Mouse (Mus musculus): ENCODE measurements around the gene Zfp184. TPM values are rescaled to one million over a fixed set of nuclear protein-coding genes. Genes with fewer than 3 reads are reported as not detected.

Zfp184 gene
- polyA plus RNA-seq, 1 experiment from 2014 or later = 25.7 TPM

- DNase-seq (ENCODE audit: low spot score) (peak; percentile 65), ATAC-seq (ENCODE audit: low FRiP score) (no peak)
- H3K27me3 ChIP-seq (ENCODE audit: control insufficient read depth, insufficient read depth, low read length) = no peaks in the 10 kb centered on the region
- no peak overlapping the region for H3K9ac ChIP-seq (ENCODE audit: low read depth, low read length)
- 7% methylated on average over 28 of the region's 28 CpGs for WGBS
- H3K9me3 ChIP-seq (ENCODE audit: control insufficient read depth, low read length) = no peaks in the 10 kb centered on the region
- 0 out of 2 replicates have a peak overlapping the region, but pooled peaks have one; percentile 13 for H3K4me2 ChIP-seq (replicated peaks; ENCODE audit: low read depth, low read length)
- no peaks in the 10 kb centered on the region for H3K4me1 ChIP-seq (replicated peaks; ENCODE audit: control insufficient read depth, insufficient read depth, low read length)
- H3K4me3 ChIP-seq (ENCODE audit: low read depth, low read length) = no peak overlapping the region; the same call in 1 of the 2 replicates
- H3K36me3 ChIP-seq (ENCODE audit: control insufficient read depth, insufficient read depth, low read length) = no peaks in the 10 kb centered on the region
- H3K27ac ChIP-seq (ENCODE audit: low read depth, low read length) = no peak overlapping the region
These were observed 11.0 kb upstream of the Zfp184 start for GRCm38 (mm10) chr13:21933626-21934548.

- no peak overlapping the region for H3K4me2 ChIP-seq (replicated peaks; ENCODE audit: low read depth, low read length)
- H3K4me1 ChIP-seq (replicated peaks; ENCODE audit: control insufficient read depth, insufficient read depth, low read length) = no peaks in the 10 kb centered on the region
- ATAC-seq (ENCODE audit: low FRiP score) (no peak), DNase-seq (ENCODE audit: low spot score) (peak; percentile 78)
- H3K9ac ChIP-seq (ENCODE audit: low read depth, low read length) = no peak overlapping the region
- 11% methylated on average over 17 of the region's 17 CpGs for WGBS
- no peaks in the 10 kb centered on the region for H3K9me3 ChIP-seq (ENCODE audit: control insufficient read depth, low read length)
- H3K4me3 ChIP-seq (ENCODE audit: low read depth, low read length) = no peak overlapping the region
- H3K36me3 ChIP-seq (ENCODE audit: control insufficient read depth, insufficient read depth, low read length) = no peaks in the 10 kb centered on the region
- no peak overlapping the region for H3K27ac ChIP-seq (ENCODE audit: low read depth, low read length)
- no peaks in the 10 kb centered on the region for H3K27me3 ChIP-seq (ENCODE audit: control insufficient read depth, insufficient read depth, low read length)
These were observed 9.7 kb upstream of the Zfp184 start for GRCm38 (mm10) chr13:21934982-21935791.

DNA sequence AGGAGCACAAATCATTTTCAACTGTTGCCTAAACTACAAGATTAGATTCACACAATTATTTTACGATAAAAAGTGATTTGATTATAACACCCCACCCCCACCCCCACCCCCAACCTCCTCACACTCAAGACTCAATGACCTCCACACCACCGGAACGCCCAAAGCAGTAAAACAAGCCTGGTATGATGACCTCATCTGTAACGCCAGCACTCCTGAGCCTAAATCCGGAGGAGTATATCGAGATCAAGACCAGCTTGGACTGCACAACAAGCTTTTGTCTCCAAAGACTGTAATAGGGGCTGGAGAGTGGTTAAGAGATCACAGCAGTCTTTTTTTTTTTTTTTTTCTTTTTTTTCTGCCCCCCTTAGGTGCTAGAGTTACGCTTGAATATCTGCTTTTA, 9.1 kb upstream of the Zfp184 start:
- WGBS = 5% methylated on average over 7 of the region's 7 CpGs
- Histone ChIP-seq H3K9ac (ENCODE audit: low read depth, low read length) (no peak overlapping the region), H3K4me1 (replicated peaks; ENCODE audit: control insufficient read depth, insufficient read depth, low read length) (no peaks in the 10 kb centered on the region), H3K9me3 (ENCODE audit: control insufficient read depth, low read length) (no peaks in the 10 kb centered on the region), H3K27me3 (ENCODE audit: control insufficient read depth, insufficient read depth, low read length) (no peaks in the 10 kb centered on the region), H3K4me2 (replicated peaks; ENCODE audit: low read depth, low read length) (no peak overlapping the region), H3K36me3 (ENCODE audit: control insufficient read depth, insufficient read depth, low read length) (no peaks in the 10 kb centered on the region), H3K4me3 (ENCODE audit: low read depth, low read length) (no peak overlapping the region), H3K27ac (ENCODE audit: low read depth, low read length) (no peak overlapping the region)
- no peak for ATAC-seq (ENCODE audit: low FRiP score)
- no peak for DNase-seq (ENCODE audit: low spot score)

DNA sequence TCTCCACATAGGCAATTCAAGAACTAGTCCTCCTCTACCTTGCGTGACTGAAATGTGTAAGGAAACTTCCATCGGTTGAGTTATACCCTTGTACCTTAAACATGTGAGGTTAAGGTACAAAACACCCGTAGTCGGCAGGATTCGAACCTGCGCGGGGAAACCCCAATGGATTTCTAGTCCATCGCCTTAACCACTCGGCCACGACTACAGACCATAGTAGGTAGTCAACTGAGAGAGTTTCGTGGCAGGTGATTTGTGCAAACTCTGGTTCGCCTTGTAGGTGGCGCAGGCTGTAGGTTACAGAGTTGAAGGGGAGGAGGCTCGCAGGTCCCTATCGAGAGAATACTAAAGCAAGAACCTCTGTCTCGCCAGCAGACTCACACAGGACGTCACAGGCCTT, 7.9 kb upstream of the Zfp184 start:
- H3K4me2 ChIP-seq (replicated peaks; ENCODE audit: low read depth, low read length) = 0 out of 2 replicates have a peak overlapping the region, but pooled peaks have one; percentile 18
- WGBS = 2% methylated on average over 17 of the region's 17 CpGs
- no peak overlapping the region for H3K27ac ChIP-seq (ENCODE audit: low read depth, low read length)
- ATAC-seq (ENCODE audit: low FRiP score) (no peak), DNase-seq (ENCODE audit: low spot score) (peak; percentile 67)
- no peak overlapping the region for H3K9ac ChIP-seq (ENCODE audit: low read depth, low read length)
- H3K9me3 ChIP-seq (ENCODE audit: control insufficient read depth, low read length) = no peaks in the 10 kb centered on the region
- H3K4me1 ChIP-seq (replicated peaks; ENCODE audit: control insufficient read depth, insufficient read depth, low read length) = no peaks in the 10 kb centered on the region
- H3K4me3 ChIP-seq (ENCODE audit: low read depth, low read length) = peak overlapping the region; percentile 22
- H3K36me3 ChIP-seq (ENCODE audit: control insufficient read depth, insufficient read depth, low read length) = no peaks in the 10 kb centered on the region
- no peaks in the 10 kb centered on the region for H3K27me3 ChIP-seq (ENCODE audit: control insufficient read depth, insufficient read depth, low read length)

DNA sequence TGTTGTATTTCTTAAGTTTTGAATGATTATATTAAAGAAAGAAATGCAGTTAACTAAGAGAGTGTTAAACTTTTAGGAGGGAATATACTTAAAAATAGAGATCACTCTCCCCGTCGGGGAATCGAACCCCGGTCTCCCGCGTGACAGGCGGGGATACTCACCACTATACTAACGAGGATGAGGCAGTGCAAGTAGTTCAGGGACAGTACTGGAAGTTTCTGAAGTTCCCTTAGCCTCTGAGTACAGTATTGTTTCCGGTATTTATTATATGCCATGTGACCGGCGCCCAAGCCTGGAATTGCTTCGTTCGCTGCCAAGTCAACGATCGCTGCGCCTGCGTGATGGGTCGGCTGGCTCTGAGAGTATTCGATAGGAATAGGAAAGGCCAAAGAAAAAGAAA, 4.7 kb upstream of the Zfp184 start:
- DNase-seq (ENCODE audit: low spot score) (peak; percentile 94), ATAC-seq (ENCODE audit: low FRiP score) (peak; percentile 75)
- H3K4me3 ChIP-seq (ENCODE audit: low read depth, low read length) = peak overlapping the region; percentile 48
- H3K27ac ChIP-seq (ENCODE audit: low read depth, low read length) = no peak overlapping the region
- no peaks in the 10 kb centered on the region for H3K4me1 ChIP-seq (replicated peaks; ENCODE audit: control insufficient read depth, insufficient read depth, low read length)
- H3K27me3 ChIP-seq (ENCODE audit: control insufficient read depth, insufficient read depth, low read length) = no peaks in the 10 kb centered on the region
- no peaks in the 10 kb centered on the region for H3K9me3 ChIP-seq (ENCODE audit: control insufficient read depth, low read length)
- H3K36me3 ChIP-seq (ENCODE audit: control insufficient read depth, insufficient read depth, low read length) = no peaks in the 10 kb centered on the region
- peak overlapping the region; percentile 43 for H3K4me2 ChIP-seq (replicated peaks; ENCODE audit: low read depth, low read length)
- WGBS = under 1% methylated on average over 19 of the region's 19 CpGs
- peak overlapping the region; percentile 41 for H3K9ac ChIP-seq (ENCODE audit: low read depth, low read length)

DNA sequence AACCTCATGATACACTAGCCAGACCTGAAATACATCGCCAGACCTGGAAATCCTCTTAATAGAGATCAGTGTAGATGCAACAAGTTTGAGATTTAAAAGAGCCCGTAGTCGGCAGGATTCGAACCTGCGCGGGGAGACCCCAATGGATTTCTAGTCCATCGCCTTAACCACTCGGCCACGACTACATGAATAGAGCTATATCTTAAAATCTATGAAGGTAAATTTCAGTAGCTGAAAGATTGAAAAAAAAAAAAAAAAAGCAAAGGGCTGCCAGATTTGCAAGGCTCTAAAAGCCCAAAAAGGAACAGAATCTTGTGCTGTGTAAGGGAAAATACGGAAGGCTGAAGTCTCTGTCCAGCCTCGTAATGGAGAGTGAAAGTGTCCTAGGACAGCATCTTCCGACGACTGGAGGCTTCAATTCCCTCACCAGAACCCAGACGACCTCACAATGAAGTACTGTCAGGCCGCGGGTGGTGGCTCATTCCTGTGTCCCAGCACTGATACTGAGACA, 4.0 kb upstream of the Zfp184 start:
- Histone ChIP-seq H3K27me3 (ENCODE audit: control insufficient read depth, insufficient read depth, low read length) (no peaks in the 10 kb centered on the region), H3K4me2 (replicated peaks; ENCODE audit: low read depth, low read length) (peak overlapping the region; percentile 43), H3K4me1 (replicated peaks; ENCODE audit: control insufficient read depth, insufficient read depth, low read length) (no peaks in the 10 kb centered on the region), H3K36me3 (ENCODE audit: control insufficient read depth, insufficient read depth, low read length) (no peaks in the 10 kb centered on the region), H3K9me3 (ENCODE audit: control insufficient read depth, low read length) (no peaks in the 10 kb centered on the region), H3K9ac (ENCODE audit: low read depth, low read length) (no peak overlapping the region; the same call in 1 of the 2 replicates), H3K4me3 (ENCODE audit: low read depth, low read length) (peak overlapping the region; percentile 48), H3K27ac (ENCODE audit: low read depth, low read length) (no peak overlapping the region)
- DNase-seq (ENCODE audit: low spot score) = peak; percentile 77
- ATAC-seq (ENCODE audit: low FRiP score) = peak; percentile 46; the same call in 1 of the 2 replicates
- under 1% methylated on average over 16 of the region's 16 CpGs for WGBS

DNA sequence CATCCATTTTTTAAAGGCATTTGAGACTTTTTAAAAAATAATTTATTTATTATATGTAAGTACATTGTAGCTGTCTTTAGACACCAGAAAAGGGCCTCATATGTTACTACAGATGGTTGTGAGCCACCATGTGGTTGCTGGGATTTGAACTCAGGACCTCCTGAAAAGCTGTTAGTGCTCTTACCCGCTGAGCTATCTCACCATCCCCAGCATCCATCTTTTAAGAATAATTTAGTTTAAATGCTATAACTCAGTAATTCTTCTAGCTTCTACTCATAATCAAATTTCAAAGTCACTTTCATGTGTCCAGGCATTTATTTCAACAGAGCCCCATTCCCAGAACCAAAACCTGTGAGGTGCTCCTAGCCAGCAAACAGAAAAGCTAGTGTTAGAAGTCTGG, 1.2 kb upstream of the Zfp184 start:
- Histone ChIP-seq H3K27ac (ENCODE audit: low read depth, low read length) (no peak overlapping the region), H3K4me2 (replicated peaks; ENCODE audit: low read depth, low read length) (no peak overlapping the region), H3K4me1 (replicated peaks; ENCODE audit: control insufficient read depth, insufficient read depth, low read length) (no peaks in the 10 kb centered on the region; the same call in 1 of the 2 replicates), H3K27me3 (ENCODE audit: control insufficient read depth, insufficient read depth, low read length) (no peaks in the 10 kb centered on the region), H3K9ac (ENCODE audit: low read depth, low read length) (no peak overlapping the region), H3K4me3 (ENCODE audit: low read depth, low read length) (no peak overlapping the region), H3K9me3 (ENCODE audit: control insufficient read depth, low read length) (no peaks in the 10 kb centered on the region), H3K36me3 (ENCODE audit: control insufficient read depth, insufficient read depth, low read length) (no peaks in the 10 kb centered on the region)
- 67% methylated on average over 1 of the region's 1 CpGs for WGBS
- DNase-seq (ENCODE audit: low spot score) = no peak
- no peak for ATAC-seq (ENCODE audit: low FRiP score)

GRCm38 (mm10) chr13:21944592-21944925, 335 bp upstream of the Zfp184 start:
- 2% methylated on average over 7 of the region's 7 CpGs for WGBS
- ATAC-seq (ENCODE audit: low FRiP score) = peak; percentile 61
- DNase-seq (ENCODE audit: low spot score) = no peak

More at GRCm38 (mm10) chr13:21944592-21944925, 335 bp upstream of the Zfp184 start:
- peak overlapping the region; percentile 83; the same call in 1 of the 2 replicates for H3K9ac ChIP-seq (ENCODE audit: low read depth, low read length)
- H3K27ac ChIP-seq (ENCODE audit: low read depth, low read length) = no peak overlapping the region
- H3K36me3 ChIP-seq (ENCODE audit: control insufficient read depth, insufficient read depth, low read length) = no peaks in the 10 kb centered on the region
- H3K4me2 ChIP-seq (replicated peaks; ENCODE audit: low read depth, low read length) = peak overlapping the region; percentile 31
- H3K4me1 ChIP-seq (replicated peaks; ENCODE audit: control insufficient read depth, insufficient read depth, low read length) = no peaks in the 10 kb centered on the region; the same call in 1 of the 2 replicates
- H3K9me3 ChIP-seq (ENCODE audit: control insufficient read depth, low read length) = no peaks in the 10 kb centered on the region
- peak overlapping the region; percentile 80 for H3K4me3 ChIP-seq (ENCODE audit: low read depth, low read length)
- no peaks in the 10 kb centered on the region for H3K27me3 ChIP-seq (ENCODE audit: control insufficient read depth, insufficient read depth, low read length)

Data from hindbrain, embryonic 11.5 days (tissue).